Mouse (Mus musculus): ENCODE measurements around the gene Ptpn6. TPM values are rescaled to one million over a fixed set of nuclear protein-coding genes. Genes with fewer than 3 reads are reported as not detected.

Ptpn6 gene
- total RNA-seq, 1 experiment from 2014 or later = 523 TPM

Other genes starting within 250 kb of the Ptpn6 start
- 6.6 and 8.1 TPM in 2 replicates for gene C1rl, start 245.6 kb downstream of the Ptpn6 start, total RNA-seq (2017)
- 11.0 and 13.7 TPM in 2 replicates for gene C1ra, start 226.3 kb downstream of the Ptpn6 start, total RNA-seq (2017)
- not detected in 2 replicates for gene C1s1, start 196.4 kb downstream of the Ptpn6 start, total RNA-seq (2017)
- not detected in 2 replicates for gene C1rb, start 168.4 kb downstream of the Ptpn6 start, total RNA-seq (2017)
- gene C1s2, start 102.6 kb downstream of the Ptpn6 start, total RNA-seq (2017) = not detected in 2 replicates
- gene Lpcat3, start 75.7 kb downstream of the Ptpn6 start, total RNA-seq (2017) = 28.5 and 29.6 TPM in 2 replicates
- 160 and 203 TPM in 2 replicates for gene Emg1, start 26.5 kb downstream of the Ptpn6 start, total RNA-seq (2017)
- gene Phb2, start 26.4 kb downstream of the Ptpn6 start, total RNA-seq (2017) = 252 and 265 TPM in 2 replicates
- gene Grcc10, start 2.7 kb upstream of the Ptpn6 start, total RNA-seq (2017) = 189 and 215 TPM in 2 replicates
- gene Gm45234, start 17.3 kb upstream of the Ptpn6 start, total RNA-seq (2017) = not detected in 2 replicates
- gene Atn1, start 17.8 kb upstream of the Ptpn6 start, total RNA-seq (2017) = 5.9 and 6.0 TPM in 2 replicates
- 2.6 and 5.6 TPM in 2 replicates for gene Eno2, start 31.0 kb upstream of the Ptpn6 start, total RNA-seq (2017)
- gene Lrrc23, start 41.0 kb upstream of the Ptpn6 start, total RNA-seq (2017) = 1.1 and 3.3 TPM in 2 replicates
- 5.3 and 11.0 TPM in 2 replicates for gene Spsb2, start 69.9 kb upstream of the Ptpn6 start, total RNA-seq (2017)
- 193 and 201 TPM in 2 replicates for gene Tpi1, start 75.6 kb upstream of the Ptpn6 start, total RNA-seq (2017)
- gene Usp5, start 90.8 kb upstream of the Ptpn6 start, total RNA-seq (2017) = 55.3 and 78.1 TPM in 2 replicates
- 62.0 and 98.2 TPM in 2 replicates for gene Cdca3, start 90.8 kb upstream of the Ptpn6 start, total RNA-seq (2017)
- not detected in 2 replicates for gene Gnb3, start 101.6 kb upstream of the Ptpn6 start, total RNA-seq (2017)
- 14.5 and 24.3 TPM in 2 replicates for gene P3h3, start 119.0 kb upstream of the Ptpn6 start, total RNA-seq (2017)
- gene Gpr162, start 125.3 kb upstream of the Ptpn6 start, total RNA-seq (2017) = 0.15 TPM in 1 of 2 replicates, not detected in the other
- 5.8 and 10.0 TPM in 2 replicates for gene Cd4, start 149.5 kb upstream of the Ptpn6 start, total RNA-seq (2017)
- gene Lag3, start 173.0 kb upstream of the Ptpn6 start, total RNA-seq (2017) = 3.8 and 9.1 TPM in 2 replicates
- 121 and 123 TPM in 2 replicates for gene Ptms, start 181.4 kb upstream of the Ptpn6 start, total RNA-seq (2017)
- gene Mlf2, start 192.7 kb upstream of the Ptpn6 start, total RNA-seq (2017) = 54.2 and 67.4 TPM in 2 replicates
- gene Cops7a, start 226.8 kb upstream of the Ptpn6 start, total RNA-seq (2017) = 41.6 and 51.1 TPM in 2 replicates

Measured in hematopoietic stem cell, adult 5-6 weeks (primary cell).